Mouse (Mus musculus): ENCODE measurements around the gene Ppp1r14d.

DNA sequence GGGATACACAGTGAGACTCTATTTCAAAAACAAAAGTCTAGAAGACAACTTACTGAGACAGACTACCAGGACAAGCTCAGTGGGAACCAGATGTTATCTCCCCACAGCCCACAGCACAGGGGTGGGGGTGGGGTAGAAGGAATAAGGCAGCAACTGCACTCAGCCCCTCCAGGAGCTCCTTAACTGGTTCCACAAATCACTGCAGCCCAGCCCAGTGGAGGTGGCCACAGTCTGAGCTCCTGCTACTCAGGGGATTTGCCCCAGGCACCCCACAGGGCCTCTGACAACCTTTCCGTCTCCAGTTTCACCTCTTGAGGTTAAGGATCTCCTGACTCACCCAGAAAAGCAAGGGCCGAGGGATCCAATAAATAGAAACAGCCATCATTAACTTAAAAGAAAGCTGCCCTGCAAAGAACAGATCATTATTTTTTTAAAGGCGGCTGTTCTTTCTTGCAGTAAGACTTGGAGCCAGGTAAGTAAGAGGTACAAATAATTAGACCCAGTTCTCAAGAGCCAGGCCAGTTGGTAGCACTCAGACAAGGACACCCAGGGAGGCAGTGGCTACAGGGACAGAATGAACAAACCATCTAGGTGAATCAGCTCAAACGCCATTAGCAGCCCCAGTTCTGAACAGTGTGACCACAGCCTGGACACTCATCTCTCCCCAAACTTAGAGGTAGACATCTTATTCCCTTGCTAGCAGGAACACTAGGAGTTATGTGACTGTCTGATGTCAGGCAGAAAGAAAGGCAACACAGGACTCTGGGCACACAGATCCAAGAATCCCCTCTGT is 33.2 kb downstream of the Ppp1r14d start:
- TF ChIP-seq GATA1 (IDR thresholded peaks at IDR 0.05; ENCODE audit: low read length) = no peak
- no peak for TF ChIP-seq TAL1 (IDR thresholded peaks at IDR 0.05; ENCODE audit: low read length)

Data from erythroblast, embryonic 14.5 days (primary cell).